Mouse (Mus musculus) midbrain, embryonic 14.5 days (tissue): ENCODE results near the gene Unc79. TPM values are rescaled to one million over a fixed set of nuclear protein-coding genes. Genes with fewer than 3 reads are reported as not detected.

Experiments
- ATAC-seq: fragments of 200-750 bp; cut with Nextera tagmentation; 2 replicates; pipeline ENCODE4 v1.8.0; 2017; ENCODE audit warnings: moderate number of reproducible peaks, moderate library complexity; ENCODE audit not compliant: low FRiP score, low TSS enrichment
- DNase-seq: peaks from one replicate; pipeline ENCODE4 v3.0.0-alpha.2; 2015
- H3K27ac ChIP-seq: fragments of 300-500 bp; sonication (generic); replicated peaks from 2 replicates; pipeline ENCODE4 v1.5.1; 2014; ENCODE audit warnings: mild to moderate bottlenecking, low read depth, low read length, moderate library complexity
- H3K27me3 ChIP-seq: fragments of 300-500 bp; sonication (generic); 2 replicates; pipeline ENCODE4 v1.6.1; 2014; ENCODE audit warnings: low read length, control low read depth, mixed read lengths; ENCODE audit not compliant: control insufficient read depth, insufficient read depth
- H3K36me3 ChIP-seq: fragments of 300-500 bp; sonication (generic); 2 replicates; pipeline ENCODE4 v1.6.1; 2014; ENCODE audit warnings: low read length, control low read depth; ENCODE audit not compliant: control insufficient read depth, insufficient read depth
- H3K4me1 ChIP-seq: fragments of 300-500 bp; sonication (generic); 2 replicates; pipeline ENCODE4 v1.6.1; 2014; ENCODE audit warnings: mild to moderate bottlenecking, antibody characterized with exemption, low read length, control low read depth; ENCODE audit not compliant: control insufficient read depth, insufficient read depth
- H3K4me2 ChIP-seq: fragments of 300-500 bp; sonication (generic); 2 replicates; pipeline ENCODE4 v1.6.1; 2014; ENCODE audit warnings: mild to moderate bottlenecking, low read length, moderate library complexity
- H3K4me3 ChIP-seq: fragments of 300-500 bp; sonication (generic); replicated peaks from 2 replicates; pipeline ENCODE4 v1.5.1; 2014; ENCODE audit warnings: low read depth, low read length
- H3K9ac ChIP-seq: fragments of 300-500 bp; sonication (generic); replicated peaks from 2 replicates; pipeline ENCODE4 v1.6.1; 2014; ENCODE audit warnings: mild to moderate bottlenecking, low read length, moderate library complexity
- H3K9me3 ChIP-seq: fragments of 300-500 bp; sonication (generic); 2 replicates; pipeline ENCODE4 v1.6.1; 2016; ENCODE audit warnings: low read length, control low read depth, mixed read lengths; ENCODE audit not compliant: control insufficient read depth
- WGBS: fragments of 180-500 bp; shearing (Covaris S2); extraction: QIAGEN DNeasy Blood & Tissue Kit; methylation state at CpG from one replicate; pipeline ENCODE4 v1.1.7; 2014; 5-methylcytosine and 5-hydroxymethylcytosine counted together
- polyA plus RNA-seq: library from polyadenylated mRNA; unstranded; fragments of >200 nt; fragmentation: Nextera tagmentation; extraction: Ambion mirVana; gene quantifications from 2 replicates; pipeline ENCODE4 v1.2.1, GENCODE M21; 2014

The Unc79 gene
- polyA plus RNA-seq, 1 experiment from 2014 or later: 15.4 TPM

DNA sequence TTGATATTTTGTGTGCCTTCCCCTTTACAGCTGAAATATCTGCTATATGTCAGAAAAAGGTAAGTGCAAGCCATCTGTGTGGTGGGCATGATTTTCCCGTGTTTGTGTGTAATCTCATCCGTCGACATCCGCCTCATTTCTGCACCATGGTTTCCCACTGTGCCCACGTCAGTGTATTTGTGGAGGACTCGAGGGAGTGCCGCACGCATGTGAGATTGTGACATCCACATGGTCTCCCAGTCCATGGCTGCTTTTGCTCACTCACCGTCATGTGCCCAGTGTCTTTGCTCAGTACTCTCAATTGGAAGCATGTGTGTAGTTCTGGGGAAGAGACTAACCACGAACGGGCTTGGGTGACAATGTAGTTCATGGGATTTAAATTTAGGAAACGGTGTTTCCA lies 101.2 kb downstream of the Unc79 start:
- Histone ChIP-seq H3K4me2 (no peak overlapping the region), H3K4me1 (no peaks in the 10 kb centered on the region), H3K9ac (no peak overlapping the region), H3K27me3 (no peaks in the 10 kb centered on the region), H3K4me3 (no peak overlapping the region), H3K9me3 (no peaks in the 10 kb centered on the region), H3K27ac (no peak overlapping the region), H3K36me3 (peaks cover 37% of the 10 kb centered on the region)
- no peak for DNase-seq
- ATAC-seq: no peak
- 94% methylated on average over 12 of the region's 12 CpGs for WGBS

DNA sequence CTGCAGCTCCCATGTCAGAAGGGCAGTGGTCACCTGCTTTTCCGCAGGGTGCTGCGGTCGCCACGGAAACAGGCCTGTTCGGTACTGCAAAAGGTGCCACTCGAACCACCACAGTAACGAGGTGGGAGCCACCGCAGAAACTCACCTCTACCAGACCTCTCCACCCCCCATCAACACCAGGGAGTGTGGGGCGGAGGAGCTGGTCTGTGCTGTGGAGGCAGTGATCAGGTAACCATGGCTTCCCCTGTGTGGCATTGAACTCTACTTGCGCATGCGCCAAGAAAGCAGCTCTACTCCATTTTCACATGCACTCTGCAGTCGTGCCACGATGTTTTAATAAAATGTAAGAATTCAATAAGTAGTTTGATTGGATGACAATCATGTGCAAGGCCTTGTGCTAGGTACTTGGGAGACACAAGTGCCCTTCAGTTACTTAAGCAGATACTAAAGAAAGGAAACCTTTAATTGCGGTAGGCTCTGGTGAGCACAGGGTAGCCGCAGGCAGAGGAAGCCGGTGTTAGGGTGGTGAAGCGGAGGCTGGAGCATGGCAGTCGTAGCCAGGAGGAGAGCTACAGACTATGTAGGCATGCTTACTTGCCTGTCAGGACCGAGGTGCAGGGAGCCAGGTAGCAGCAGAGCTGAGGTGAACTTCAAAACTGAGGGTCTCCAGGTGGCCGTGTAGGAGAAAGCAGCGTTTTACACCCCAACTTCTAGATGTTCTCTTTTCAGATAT lies 110.8 kb downstream of the Unc79 start:
- no peak overlapping the region for H3K4me3 ChIP-seq
- no peaks in the 10 kb centered on the region for H3K27me3 ChIP-seq
- H3K9me3 ChIP-seq: no peaks in the 10 kb centered on the region
- H3K4me1 ChIP-seq: no peaks in the 10 kb centered on the region
- no peak overlapping the region for H3K4me2 ChIP-seq
- WGBS: 83% methylated on average over 21 of the region's 21 CpGs
- no peak for DNase-seq
- no peak for ATAC-seq
- peaks cover 26% of the 10 kb centered on the region for H3K36me3 ChIP-seq
- H3K27ac ChIP-seq: no peak overlapping the region
- H3K9ac ChIP-seq: no peak overlapping the region

- Histone ChIP-seq H3K4me3 (no peak overlapping the region), H3K36me3 (peaks cover 26% of the 10 kb centered on the region), H3K9ac (no peak overlapping the region), H3K27me3 (no peaks in the 10 kb centered on the region), H3K4me2 (no peak overlapping the region), H3K27ac (no peak overlapping the region), H3K9me3 (no peaks in the 10 kb centered on the region), H3K4me1 (no peaks in the 10 kb centered on the region)
- no peak for DNase-seq
- no peak for ATAC-seq
- 90% methylated on average over 10 of the region's 10 CpGs for WGBS
These were observed 112.1 kb downstream of the Unc79 start for GRCm38 (mm10) chr12:103060791-103061190.

DNA sequence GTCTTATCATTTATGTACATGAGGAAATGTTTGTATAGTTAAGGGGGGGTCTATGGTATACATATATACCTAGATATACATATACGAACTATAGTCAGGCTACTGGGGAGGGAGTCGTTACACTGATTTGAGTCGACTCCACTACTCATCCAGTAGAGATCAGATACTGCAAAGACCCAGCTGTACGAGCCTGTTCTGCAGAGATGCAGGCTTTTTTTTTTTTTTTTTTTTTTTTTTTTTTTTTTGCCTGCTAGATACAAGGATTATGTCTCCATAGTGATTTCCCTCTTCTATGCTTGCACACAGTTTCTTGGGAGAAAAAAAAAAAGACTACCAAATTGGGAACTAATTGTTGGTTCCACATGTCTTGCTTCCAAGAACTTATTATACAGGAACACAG lies 113.5 kb downstream of the Unc79 start:
- H3K27ac ChIP-seq: no peak overlapping the region
- no peak overlapping the region for H3K4me2 ChIP-seq
- no peak overlapping the region for H3K4me3 ChIP-seq
- ATAC-seq (no peak), DNase-seq (peak; percentile 33)
- 41% methylated on average over 4 of the region's 4 CpGs for WGBS
- no peaks in the 10 kb centered on the region for H3K27me3 ChIP-seq
- no peaks in the 10 kb centered on the region for H3K4me1 ChIP-seq
- H3K9me3 ChIP-seq: no peaks in the 10 kb centered on the region
- H3K36me3 ChIP-seq: peaks cover 26% of the 10 kb centered on the region
- H3K9ac ChIP-seq: no peak overlapping the region

DNA sequence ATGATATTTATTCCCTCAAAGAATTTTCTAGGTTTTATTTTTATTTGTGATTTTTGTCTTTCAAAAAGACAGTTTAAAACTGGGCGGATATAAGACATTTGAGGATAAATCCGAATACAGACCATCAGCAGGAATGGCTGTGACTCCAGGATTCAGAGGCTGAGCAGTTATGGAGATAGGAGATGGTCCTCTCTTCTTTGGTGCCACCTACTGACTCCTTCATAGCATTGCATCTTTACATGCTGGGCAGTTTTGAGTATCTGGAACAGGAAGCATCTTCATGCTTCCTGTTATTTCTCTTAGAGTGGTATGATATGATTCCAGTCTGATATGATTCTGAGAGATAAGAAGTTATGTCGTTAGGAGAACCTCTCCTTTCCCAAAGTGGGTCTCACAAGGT lies 116.3 kb downstream of the Unc79 start:
- whole genome bisulfite sequencing: 18% methylated on average over 3 of the region's 3 CpGs
- no peak overlapping the region for H3K4me2 ChIP-seq
- H3K27ac ChIP-seq: no peak overlapping the region
- H3K36me3 ChIP-seq: peaks cover 34% of the 10 kb centered on the region
- ATAC-seq (no peak; the same call in 1 of the 2 replicates), DNase-seq (peak; percentile 85)
- no peaks in the 10 kb centered on the region for H3K9me3 ChIP-seq
- no peak overlapping the region for H3K9ac ChIP-seq
- no peaks in the 10 kb centered on the region for H3K27me3 ChIP-seq
- H3K4me3 ChIP-seq: no peak overlapping the region
- H3K4me1 ChIP-seq: no peaks in the 10 kb centered on the region

DNA sequence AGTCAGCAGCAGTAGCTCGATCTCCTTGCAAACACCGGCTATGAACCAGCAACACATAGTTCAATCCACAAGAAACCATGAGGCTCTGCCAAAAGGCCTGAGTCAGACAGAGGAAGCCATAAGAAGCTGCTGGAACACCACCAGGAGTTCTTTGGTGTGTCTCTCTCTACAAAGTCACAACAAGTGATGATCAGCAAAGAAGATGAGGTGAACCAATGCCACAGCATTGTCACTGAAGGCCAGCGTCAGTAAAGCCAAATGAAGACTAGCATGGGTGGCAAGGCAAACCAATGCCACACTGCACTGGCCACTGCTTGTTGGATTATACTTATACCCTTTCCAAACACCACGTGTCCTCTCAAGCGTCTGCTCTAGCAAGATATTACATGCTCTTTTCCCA lies 119.5 kb downstream of the Unc79 start:
- no peak for ATAC-seq
- H3K36me3 ChIP-seq: peaks cover 52% of the 10 kb centered on the region
- no peak overlapping the region for H3K27ac ChIP-seq
- no peaks in the 10 kb centered on the region for H3K27me3 ChIP-seq
- H3K9me3 ChIP-seq: no peaks in the 10 kb centered on the region
- no peaks in the 10 kb centered on the region for H3K4me1 ChIP-seq
- no peak overlapping the region for H3K4me3 ChIP-seq
- H3K9ac ChIP-seq: no peak overlapping the region
- WGBS: 93% methylated on average over 5 of the region's 5 CpGs
- no peak for DNase-seq
- no peak overlapping the region for H3K4me2 ChIP-seq

DNA sequence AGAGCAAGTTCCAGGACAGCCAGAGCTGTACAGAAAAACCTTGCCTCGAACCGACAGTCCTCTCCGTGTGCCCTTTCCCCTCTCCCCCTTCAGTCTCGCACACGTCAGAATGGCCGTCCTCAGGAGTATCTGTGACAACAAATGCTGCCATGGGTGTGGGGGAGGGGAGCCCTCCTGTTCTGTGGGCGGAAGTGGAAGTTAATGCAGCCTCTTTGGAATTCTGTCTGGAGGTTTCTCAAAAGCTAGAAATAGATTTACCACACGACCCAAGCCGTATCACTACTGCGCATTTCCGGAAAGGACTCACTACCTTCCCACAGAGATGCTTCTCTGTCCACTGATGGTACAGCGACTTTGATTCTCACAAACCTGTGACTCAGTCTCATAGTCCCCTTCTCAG lies 120.9 kb downstream of the Unc79 start:
- Histone ChIP-seq H3K4me2 (no peak overlapping the region), H3K36me3 (peaks cover 51% of the 10 kb centered on the region), H3K4me3 (no peak overlapping the region), H3K9me3 (no peaks in the 10 kb centered on the region), H3K27me3 (no peaks in the 10 kb centered on the region), H3K9ac (no peak overlapping the region), H3K27ac (no peak overlapping the region), H3K4me1 (no peaks in the 10 kb centered on the region)
- WGBS: 68% methylated on average over 12 of the region's 12 CpGs
- ATAC-seq (no peak), DNase-seq (no peak)

DNA sequence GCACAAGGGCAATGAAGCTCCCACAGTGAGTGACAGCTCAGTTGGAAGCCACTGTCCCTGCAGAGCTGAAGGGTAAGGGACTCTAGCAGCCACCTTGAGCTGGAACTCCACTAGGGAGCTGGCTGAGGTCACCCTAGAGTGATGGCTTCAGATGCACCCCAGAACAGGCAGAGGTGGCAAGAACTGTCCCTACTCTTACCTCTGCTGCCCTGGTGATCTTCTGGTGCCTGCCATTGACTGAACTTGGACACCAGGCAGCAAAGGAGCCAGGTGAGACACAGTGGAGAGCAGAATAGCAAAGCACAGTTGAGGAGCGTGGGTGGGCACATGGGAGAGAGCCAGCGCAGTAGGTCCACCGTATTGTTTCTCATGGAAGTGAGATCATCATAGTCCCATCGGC lies 125.3 kb downstream of the Unc79 start:
- no peak overlapping the region for H3K4me2 ChIP-seq
- H3K36me3 ChIP-seq: peaks cover 54% of the 10 kb centered on the region
- no peaks in the 10 kb centered on the region for H3K27me3 ChIP-seq
- ATAC-seq (no peak), DNase-seq (no peak)
- H3K4me1 ChIP-seq: no peaks in the 10 kb centered on the region
- H3K27ac ChIP-seq: no peak overlapping the region
- H3K4me3 ChIP-seq: no peak overlapping the region
- no peak overlapping the region for H3K9ac ChIP-seq
- WGBS: 98% methylated on average over 4 of the region's 4 CpGs
- H3K9me3 ChIP-seq: no peaks in the 10 kb centered on the region

DNA sequence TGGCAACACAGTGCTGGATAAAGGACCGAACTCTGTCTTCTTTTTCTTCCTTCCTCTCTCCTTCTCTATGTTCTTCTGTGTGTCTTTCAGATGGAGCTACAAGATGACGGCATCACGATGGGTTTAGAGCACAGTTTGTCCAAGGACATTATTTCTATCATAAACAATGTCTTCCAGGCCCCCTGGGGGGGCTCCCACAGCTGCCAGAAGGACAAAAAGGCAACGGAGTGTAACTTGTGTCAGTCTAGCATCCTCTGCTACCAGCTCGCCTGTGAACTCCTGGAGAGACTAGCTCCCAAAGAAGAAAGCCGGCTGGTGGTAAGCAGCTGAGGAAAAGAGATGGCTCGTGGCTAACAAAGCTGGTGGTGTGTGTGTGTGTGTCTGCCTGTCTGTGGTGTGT lies 130.1 kb downstream of the Unc79 start:
- WGBS: 33% methylated on average over 7 of the region's 7 CpGs
- H3K4me3 ChIP-seq: no peak overlapping the region

More for the DNA sequence above, 130.1 kb downstream of the Unc79 start:
- Histone ChIP-seq H3K9me3 (no peaks in the 10 kb centered on the region), H3K4me1 (no peaks in the 10 kb centered on the region), H3K36me3 (peaks cover 25% of the 10 kb centered on the region), H3K27me3 (no peaks in the 10 kb centered on the region), H3K4me2 (no peak overlapping the region), H3K9ac (no peak overlapping the region), H3K27ac (no peak overlapping the region)
- DNase-seq (no peak), ATAC-seq (no peak)
